ENCODE assay signal across 23 mouse cellular contexts in genomic region chr3:53052385-53052784, GRCm38 (mm10). TPM values are rescaled to one million over a fixed set of nuclear protein-coding genes. Genes with fewer than 3 reads are reported as not detected.
DNase-seq lines count a peak whose midpoint lies in the region; ATAC-seq and TF ChIP-seq lines count a peak whose summit lies in the region.
"Had no signal": no experiment of that assay in that cellular context is flagged by ENCODE, and none has a peak within 500 bp of the region (broad histone marks: within the 10 kb centered on the region; RNA-seq: fewer than 3 reads in every experiment).

No protein-coding gene starts in this region.

- H3K4me1 ChIP-seq in heart, embryonic 14.5 days (ENCODE audit: control insufficient read depth in 2 of 2, insufficient read depth in 2 of 2, low read length in 2 of 2), result peaks cover 20 to 54% of the 10 kb centered on the region in 2 experiments
- peaks cover 14% of the 10 kb centered on the region for H3K4me1 ChIP-seq in hindbrain, embryonic 14.5 days (replicated peaks; ENCODE audit: control insufficient read depth, insufficient read depth, low read length)
- H3K4me1 ChIP-seq in hindbrain, embryonic 11.5 days (replicated peaks; ENCODE audit: control insufficient read depth, insufficient read depth, low read length), result no peaks in the 10 kb centered on the region
- peaks cover 7% of the 10 kb centered on the region for H3K4me1 ChIP-seq in kidney, embryonic 16.5 days (ENCODE audit: insufficient read depth, low read length)
- peaks cover 3% of the 10 kb centered on the region; the same call in 1 of the 2 replicates for H3K4me1 ChIP-seq in kidney, adult 2 months (ENCODE audit: control insufficient read depth, insufficient read depth, low read length)
- H3K4me1 ChIP-seq: forebrain, embryonic 13.5 days had no signal

- H3K36me3 ChIP-seq in heart, embryonic 14.5 days (ENCODE audit: control insufficient read depth, insufficient read depth, low read length), result no peaks in the 10 kb centered on the region
- H3K36me3 ChIP-seq in hindbrain, embryonic 14.5 days (replicated peaks; ENCODE audit: control insufficient read depth, insufficient read depth), result no peaks in the 10 kb centered on the region
- H3K36me3 ChIP-seq in hindbrain, embryonic 11.5 days (ENCODE audit: control insufficient read depth, insufficient read depth, low read length), result no peaks in the 10 kb centered on the region
- H3K36me3 ChIP-seq in kidney, embryonic 16.5 days (ENCODE audit: insufficient read depth, low read length), result no peaks in the 10 kb centered on the region
- H3K36me3 ChIP-seq in kidney, adult 2 months (ENCODE audit: control insufficient read depth, insufficient read depth, low read length), result no peaks in the 10 kb centered on the region
- H3K36me3 ChIP-seq: forebrain, embryonic 10.5 days; hindbrain, embryonic 12.5 days had no signal

- H3K4me2 ChIP-seq in heart, embryonic 14.5 days (ENCODE audit: low read length), result peak overlapping the region; percentile 21; the same call in 1 of the 2 replicates
- H3K4me2 ChIP-seq in hindbrain, embryonic 14.5 days (replicated peaks), result peak overlapping the region; percentile 24
- no peak overlapping the region for H3K4me2 ChIP-seq in hindbrain, embryonic 11.5 days (replicated peaks; ENCODE audit: low read depth, low read length)
- H3K4me2 ChIP-seq in kidney, embryonic 16.5 days (replicated peaks; ENCODE audit: low read depth, low read length), result no peak overlapping the region
- H3K4me2 ChIP-seq: forebrain, embryonic 13.5 days; hindbrain, embryonic 12.5 days had no signal

- H3K27me3 ChIP-seq in heart, embryonic 14.5 days (ENCODE audit: control insufficient read depth, insufficient read depth, low read length), result no peaks in the 10 kb centered on the region
- no peaks in the 10 kb centered on the region for H3K27me3 ChIP-seq in hindbrain, embryonic 14.5 days (ENCODE audit: control insufficient read depth, insufficient read depth, low read length)
- H3K27me3 ChIP-seq in hindbrain, embryonic 11.5 days (ENCODE audit: control insufficient read depth, insufficient read depth, low read length), result no peaks in the 10 kb centered on the region
- no peaks in the 10 kb centered on the region for H3K27me3 ChIP-seq in kidney, embryonic 16.5 days (ENCODE audit: insufficient read depth, low read length)
- H3K27me3 ChIP-seq in kidney, adult 2 months (replicated peaks; ENCODE audit: control insufficient read depth, insufficient read depth, low read length), result no peaks in the 10 kb centered on the region; the same call in 1 of the 2 replicates
- H3K27me3 ChIP-seq: forebrain, embryonic 13.5 days; hindbrain, embryonic 12.5 days had no signal

- no peak for TF ChIP-seq POLR2A in kidney, adult 2 months (IDR thresholded peaks at IDR 0.05; ENCODE audit: low read depth, low read length)

- ATAC-seq in heart, embryonic 14.5 days (ENCODE audit: insufficient number of reproducible peaks, insufficient read depth, low FRiP score, low read depth), result no peak
- ATAC-seq in hindbrain, embryonic 14.5 days (ENCODE audit: low FRiP score), result no peak
- no peak for ATAC-seq in hindbrain, embryonic 11.5 days (ENCODE audit: low FRiP score)
- ATAC-seq in kidney, embryonic 16.5 days (ENCODE audit: low FRiP score, low TSS enrichment), result no peak
- ATAC-seq: activated CD4-positive, CD25-positive, alpha-beta regulatory T cell, adult 4 months; forebrain, embryonic 13.5 days; forebrain, embryonic 16.5 days; inflammation-experienced regulatory T-cells, adult 6 months; intestine, embryonic 16.5 days had no signal

- TF ChIP-seq CTCF in kidney, adult 2 months (conservative IDR thresholded peaks at IDR 0.05; ENCODE audit: insufficient read depth, insufficient read length, low read depth, low read length), result no peak

- WGBS in heart, embryonic 14.5 days, result 43% methylated on average over 8 of the region's 8 CpGs
- 17% methylated on average over 8 of the region's 8 CpGs for WGBS in hindbrain, embryonic 14.5 days
- WGBS in hindbrain, embryonic 11.5 days, result 36% methylated on average over 8 of the region's 8 CpGs
- WGBS in kidney, embryonic 16.5 days, result 48% methylated on average over 8 of the region's 8 CpGs
- WGBS in kidney, adult 2 months, result 38% methylated on average over 8 of the region's 8 CpGs

- peak; percentile 80 for DNase-seq in heart, adult 11 months
- no peak for DNase-seq in heart, postnatal 4 days
- DNase-seq in heart, postnatal 14 days, result no peak
- no peak for DNase-seq in hindbrain, embryonic 14.5 days (ENCODE audit: low spot score)
- DNase-seq in hindbrain, embryonic 11.5 days (ENCODE audit: low spot score), result no peak
- no peak for DNase-seq in kidney, adult 2 months
- DNase-seq: adrenal gland, adult 8-10 months; adrenal gland, postnatal 25 days; cerebellum, adult 18-20 months; cerebellum, postnatal 14 days; gastrocnemius, postnatal 10 days; gastrocnemius, postnatal 36 days; kidney, adult 18-20 months had no signal

- intact Hi-C loops in heart, postnatal 14 days (cut with DNase I), result no loop called here

- H3K4me3 ChIP-seq in heart, embryonic 14.5 days (ENCODE audit: control insufficient read depth in 1 of 2, insufficient read depth in 1 of 2, low read depth in 1 of 2, low read length in 2 of 2), result no peak overlapping the region
- no peak overlapping the region for H3K4me3 ChIP-seq in hindbrain, embryonic 14.5 days (replicated peaks; ENCODE audit: low read length)
- no peak overlapping the region for H3K4me3 ChIP-seq in hindbrain, embryonic 11.5 days (ENCODE audit: low read depth, low read length)
- H3K4me3 ChIP-seq in kidney, embryonic 16.5 days (ENCODE audit: low read length), result no peak overlapping the region
- no peak overlapping the region for H3K4me3 ChIP-seq in kidney, adult 2 months (ENCODE audit: insufficient read depth, low read depth, low read length)
- H3K4me3 ChIP-seq: forebrain, embryonic 10.5 days; forebrain, embryonic 13.5 days; hindbrain, embryonic 12.5 days had no signal

- peak overlapping the region; percentile 16; the same call in 1 of the 2 replicates for H3K9ac ChIP-seq in heart, embryonic 14.5 days (ENCODE audit: low read length)
- no peak overlapping the region for H3K9ac ChIP-seq in hindbrain, embryonic 14.5 days
- H3K9ac ChIP-seq in hindbrain, embryonic 11.5 days (ENCODE audit: low read depth, low read length), result no peak overlapping the region
- H3K9ac ChIP-seq in kidney, embryonic 16.5 days (replicated peaks; ENCODE audit: low read length), result no peak overlapping the region
- H3K9ac ChIP-seq: forebrain, embryonic 13.5 days; hindbrain, embryonic 12.5 days had no signal

- H3K9me3 ChIP-seq in heart, embryonic 14.5 days (ENCODE audit: control insufficient read depth, low read length), result no peaks in the 10 kb centered on the region
- no peaks in the 10 kb centered on the region for H3K9me3 ChIP-seq in hindbrain, embryonic 14.5 days (ENCODE audit: control insufficient read depth, low read length)
- H3K9me3 ChIP-seq in hindbrain, embryonic 11.5 days (ENCODE audit: control insufficient read depth, low read length), result no peaks in the 10 kb centered on the region
- no peaks in the 10 kb centered on the region for H3K9me3 ChIP-seq in kidney, embryonic 16.5 days (ENCODE audit: low read length)
- H3K9me3 ChIP-seq: forebrain, embryonic 10.5 days; forebrain, embryonic 13.5 days; hindbrain, embryonic 12.5 days had no signal

- peak overlapping the region in 1 of 2 experiments; percentile 55; a peak in 1 of 4 replicates for H3K27ac ChIP-seq in heart, embryonic 14.5 days (replicated peaks in 1 of 2; ENCODE audit: control insufficient read depth in 1 of 2, insufficient read depth in 1 of 2, low read depth in 2 of 2, low read length in 2 of 2)
- no peak overlapping the region for H3K27ac ChIP-seq in hindbrain, embryonic 14.5 days
- H3K27ac ChIP-seq in hindbrain, embryonic 11.5 days (ENCODE audit: low read depth, low read length), result no peak overlapping the region
- H3K27ac ChIP-seq in kidney, embryonic 16.5 days (ENCODE audit: low read length), result 0 out of 2 replicates have a peak overlapping the region, but pooled peaks have one; percentile 7
- H3K27ac ChIP-seq in kidney, adult 2 months (ENCODE audit: insufficient read depth, low read depth, low read length), result no peak overlapping the region
- H3K27ac ChIP-seq: forebrain, embryonic 10.5 days; forebrain, embryonic 13.5 days; hindbrain, embryonic 12.5 days had no signal

RNA-seq across cellular contexts. Expression of gene Lhfp, which starts 11.1 kb away (rescaled TPM):
- 10 to 100 TPM; 76.4 to 79.6 TPM for total RNA-seq in heart, postnatal 4 days (2021)
- 91.1 and 93.2 TPM in 2 replicates for polyA plus RNA-seq in heart, embryonic 14.5 days (2014; fragmentation: Nextera tagmentation; extraction: Ambion mirVana)
- total RNA-seq in heart, postnatal 14 days (2021), result 10 to 100 TPM; 65.2 to 73.9 TPM
- 48.3 and 54.9 TPM in 2 replicates for polyA plus RNA-seq in hindbrain, embryonic 14.5 days (2014; fragmentation: Nextera tagmentation; extraction: Ambion mirVana)
- polyA plus RNA-seq in hindbrain, embryonic 11.5 days (2014; fragmentation: Nextera tagmentation; extraction: Ambion mirVana), result 45.2 and 60.5 TPM in 2 replicates
- 130 and 139 TPM in 2 replicates for polyA plus RNA-seq in kidney, embryonic 16.5 days (2015; fragmentation: Nextera tagmentation; extraction: Ambion mirVana)
- 43.7 and 47.7 TPM in 2 replicates for polyA plus RNA-seq in kidney, adult 2 months (2012; rRNA removed)
- total RNA-seq: granulocyte monocyte progenitor cell, adult 5-6 weeks had no signal
- polyA plus RNA-seq: inflammation-experienced regulatory T-cells, adult 6 months had no signal

RNA-seq across cellular contexts. Expression of gene Cog6, which starts 35.3 kb away (rescaled TPM):
- total RNA-seq in heart, postnatal 4 days (2021), result 10 to 100 TPM; 50.5 to 53.0 TPM
- 61.4 and 68.0 TPM in 2 replicates for polyA plus RNA-seq in heart, embryonic 14.5 days (2014; fragmentation: Nextera tagmentation; extraction: Ambion mirVana)
- 10 to 100 TPM; 49.3 to 54.7 TPM for total RNA-seq in heart, postnatal 14 days (2021)
- polyA plus RNA-seq in hindbrain, embryonic 14.5 days (2014; fragmentation: Nextera tagmentation; extraction: Ambion mirVana), result 58.1 and 62.9 TPM in 2 replicates
- polyA plus RNA-seq in hindbrain, embryonic 11.5 days (2014; fragmentation: Nextera tagmentation; extraction: Ambion mirVana), result 52.1 and 56.5 TPM in 2 replicates
- polyA plus RNA-seq in kidney, embryonic 16.5 days (2015; fragmentation: Nextera tagmentation; extraction: Ambion mirVana), result 52.4 and 53.3 TPM in 2 replicates
- polyA plus RNA-seq in kidney, adult 2 months (2012; rRNA removed), result 21.5 and 22.2 TPM in 2 replicates

Comparison
In these comparisons a context has a peak if more than half of its experiments do, and no peak if none do; other contexts are left out.
1. H3K4me2 ChIP-seq: peak in heart, embryonic 14.5 days (single experiment) and hindbrain, embryonic 14.5 days (single experiment); none in hindbrain, embryonic 11.5 days (single experiment) and kidney, embryonic 16.5 days (single experiment).